Mouse (Mus musculus): ENCODE measurements at regions not wholly inside any gene's neighbourhood (a gene's known extent, or its start where the extent isn't known, plus 50 kb on each side); places are given as distances from the start of the nearest gene placed in this dataset.

DNA sequence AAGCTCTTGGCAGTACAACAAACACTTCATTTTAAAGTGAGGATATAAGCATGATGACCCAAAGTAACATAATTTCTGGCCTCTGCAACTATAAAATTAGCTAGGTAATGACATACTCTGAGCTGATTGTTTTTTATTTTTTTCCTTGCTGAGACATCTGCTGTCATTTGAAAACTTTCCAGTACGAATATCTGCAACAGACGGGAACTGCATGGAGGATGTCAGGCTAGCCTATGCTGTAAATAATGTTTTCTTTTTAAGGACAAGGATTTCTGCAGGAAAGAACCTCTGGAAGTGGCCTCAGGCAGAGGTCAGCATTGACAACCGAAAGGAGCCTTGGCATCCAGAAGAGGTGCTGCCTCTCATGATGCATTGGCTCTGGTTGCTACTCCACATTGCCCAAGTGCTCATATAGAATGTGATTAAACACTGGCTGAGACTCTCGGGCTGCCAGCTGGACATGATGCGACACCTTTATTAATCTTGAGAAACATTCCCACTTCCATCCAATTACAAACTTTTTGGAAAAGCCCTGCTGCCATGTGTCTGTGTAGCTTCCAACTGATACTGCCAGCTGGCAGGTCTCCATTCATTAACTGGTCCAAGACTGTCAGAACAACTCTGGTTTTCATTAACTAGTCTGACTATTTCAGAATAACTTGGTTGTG is 837.9 kb downstream of the Ryr2 start:
- DNase-seq, result no peak
- ATAC-seq (ENCODE audit: low read depth), result no peak
- WGBS (ENCODE audit: insufficient replicate concordance), result 59% methylated on average over 5 of the region's 5 CpGs

DNA sequence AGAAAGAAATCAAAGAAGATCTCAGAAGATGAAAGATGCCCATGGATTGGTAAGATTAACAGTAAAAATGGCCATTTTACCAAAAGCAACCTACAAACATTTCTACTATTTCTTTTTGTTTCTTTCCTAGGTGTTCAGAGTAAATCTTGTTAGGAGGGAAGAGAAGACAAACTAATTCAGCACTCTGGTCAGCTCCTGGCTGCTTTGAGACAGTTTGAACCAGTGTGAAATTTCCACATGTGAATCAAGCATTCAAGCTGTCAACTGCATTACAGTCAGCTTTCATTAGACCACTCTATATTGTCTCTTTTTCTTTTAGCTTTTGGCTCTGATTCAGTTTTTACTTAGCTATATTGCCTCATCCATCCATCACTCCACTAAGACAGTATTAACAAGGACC is 859.2 kb downstream of the Ryr2 start:
- Histone ChIP-seq H3K4me1 (replicated peaks) (no peaks in the 10 kb centered on the region), H3K36me3 (no peaks in the 10 kb centered on the region), H3K27me3 (no peaks in the 10 kb centered on the region), H3K9ac (no peak overlapping the region), H3K4me2 (no peak overlapping the region), H3K27ac (no peak overlapping the region), H3K4me3 (replicated peaks) (no peak overlapping the region), H3K9me3 (replicated peaks) (no peaks in the 10 kb centered on the region)
- ATAC-seq (ENCODE audit: low read depth), result no peak
- no peak for DNase-seq

More for the DNA sequence above, 837.9 kb downstream of the Ryr2 start:
- H3K36me3 ChIP-seq, result no peaks in the 10 kb centered on the region
- no peak overlapping the region for H3K27ac ChIP-seq
- H3K9ac ChIP-seq, result no peak overlapping the region
- H3K4me2 ChIP-seq, result no peak overlapping the region
- no peaks in the 10 kb centered on the region for H3K4me1 ChIP-seq (replicated peaks)
- H3K4me3 ChIP-seq (replicated peaks), result no peak overlapping the region
- H3K27me3 ChIP-seq, result no peaks in the 10 kb centered on the region
- no peaks in the 10 kb centered on the region for H3K9me3 ChIP-seq (replicated peaks)

DNA sequence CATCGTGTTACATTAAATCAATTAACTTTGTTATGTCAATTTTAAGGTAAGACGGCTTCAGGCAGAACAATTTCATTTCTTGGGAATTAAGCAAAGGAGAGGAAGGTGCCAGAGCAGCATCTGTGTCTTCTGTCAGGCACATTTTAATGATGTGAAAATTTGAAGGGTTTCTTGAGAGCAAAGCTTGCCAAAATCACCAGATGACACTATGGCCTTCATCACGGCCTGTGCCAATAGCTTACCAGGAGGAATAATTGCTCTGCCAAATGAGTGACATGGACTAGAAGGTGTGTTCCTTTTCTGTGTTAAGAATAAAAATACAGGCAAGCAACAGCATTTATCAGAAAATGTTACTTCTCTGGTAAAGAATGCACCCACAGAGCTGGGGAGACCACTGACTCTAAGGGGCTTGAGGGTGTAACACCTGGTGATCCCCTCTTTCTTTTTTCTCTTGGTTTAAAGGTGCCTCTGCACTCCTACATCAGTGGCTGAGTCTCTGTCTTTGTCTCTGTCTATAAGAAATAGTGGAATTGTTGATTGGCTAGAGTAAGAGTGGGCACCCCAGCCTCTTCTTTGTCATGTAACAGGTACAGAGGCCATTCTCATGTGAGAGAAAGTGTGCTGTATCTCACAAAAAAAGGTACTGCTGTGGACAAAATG is 856.2 kb upstream of the Chrm3 start:
- no peak for ATAC-seq (ENCODE audit: low read depth)
- H3K4me2 ChIP-seq, result no peak overlapping the region
- H3K4me1 ChIP-seq (replicated peaks), result no peaks in the 10 kb centered on the region
- no peak for DNase-seq
- H3K27ac ChIP-seq, result no peak overlapping the region
- H3K36me3 ChIP-seq, result no peaks in the 10 kb centered on the region
- H3K4me3 ChIP-seq (replicated peaks), result no peak overlapping the region
- H3K9ac ChIP-seq, result no peak overlapping the region
- H3K9me3 ChIP-seq (replicated peaks), result no peaks in the 10 kb centered on the region
- H3K27me3 ChIP-seq, result no peaks in the 10 kb centered on the region
- WGBS (ENCODE audit: insufficient replicate concordance), result 76% methylated on average over 3 of the region's 3 CpGs

DNA sequence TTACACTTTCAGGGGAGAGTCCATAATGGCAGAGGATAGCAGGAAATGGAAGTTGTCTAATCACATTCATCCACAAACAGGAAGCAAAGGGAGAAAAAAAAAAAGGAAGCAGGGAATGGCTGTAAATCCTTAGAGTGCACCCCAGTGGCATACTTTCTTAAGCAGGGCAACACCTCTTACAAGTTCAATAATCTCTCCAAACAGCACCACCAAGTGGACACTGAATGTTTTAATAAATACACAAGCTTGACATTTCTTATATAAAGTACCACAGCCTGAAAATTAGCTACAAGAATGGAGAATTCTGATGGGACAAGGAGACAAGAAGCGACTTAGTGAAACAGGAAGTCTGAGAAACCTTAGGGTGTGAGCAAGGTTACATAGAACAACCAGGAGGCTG is 849.5 kb upstream of the Chrm3 start:
- no peaks in the 10 kb centered on the region for H3K9me3 ChIP-seq (replicated peaks)
- no peak overlapping the region for H3K27ac ChIP-seq
- no peak overlapping the region for H3K4me3 ChIP-seq (replicated peaks)
- no peak for DNase-seq
- no peaks in the 10 kb centered on the region for H3K4me1 ChIP-seq (replicated peaks)
- H3K9ac ChIP-seq, result no peak overlapping the region
- H3K4me2 ChIP-seq, result no peak overlapping the region
- ATAC-seq (ENCODE audit: low read depth), result no peak
- 69% methylated on average over 1 of the region's 1 CpGs for WGBS (ENCODE audit: insufficient replicate concordance)
- H3K36me3 ChIP-seq, result no peaks in the 10 kb centered on the region
- H3K27me3 ChIP-seq, result no peaks in the 10 kb centered on the region

DNA sequence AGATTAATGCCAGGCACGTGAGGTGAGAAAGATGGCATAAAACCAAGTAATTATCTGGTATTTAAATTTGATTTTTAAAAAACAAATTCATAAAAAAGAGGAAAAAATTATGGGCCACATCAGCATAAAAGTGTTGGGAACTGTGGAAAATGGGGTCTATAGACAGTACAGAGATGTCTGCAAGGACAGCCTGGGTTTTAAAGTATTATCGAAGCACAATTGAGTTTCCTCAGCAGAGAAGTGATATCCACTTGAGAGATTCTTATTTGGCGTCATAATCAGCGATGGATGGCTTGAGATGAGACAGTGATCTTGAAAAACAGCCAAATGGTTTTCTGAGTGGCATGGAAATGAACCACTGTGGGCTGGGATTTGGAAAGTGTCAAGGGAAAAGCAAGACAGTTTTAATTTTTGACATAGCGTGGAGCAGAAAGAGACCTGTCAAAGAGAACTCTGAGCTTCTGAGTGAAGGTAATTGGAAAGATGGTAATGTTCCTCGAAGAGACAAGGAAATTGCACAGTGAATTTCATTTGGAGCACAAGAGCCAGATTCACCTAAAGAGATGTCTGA is 844.7 kb upstream of the Chrm3 start:
- H3K4me2 ChIP-seq, result no peak overlapping the region
- WGBS (ENCODE audit: insufficient replicate concordance), result 65% methylated on average over 6 of the region's 6 CpGs
- DNase-seq (no peak), ATAC-seq (ENCODE audit: low read depth) (no peak)
- H3K27ac ChIP-seq, result no peak overlapping the region
- H3K4me1 ChIP-seq (replicated peaks), result no peaks in the 10 kb centered on the region
- H3K4me3 ChIP-seq (replicated peaks), result no peak overlapping the region
- H3K9me3 ChIP-seq (replicated peaks), result no peaks in the 10 kb centered on the region
- H3K36me3 ChIP-seq, result no peaks in the 10 kb centered on the region
- H3K27me3 ChIP-seq, result no peaks in the 10 kb centered on the region
- no peak overlapping the region for H3K9ac ChIP-seq

DNA sequence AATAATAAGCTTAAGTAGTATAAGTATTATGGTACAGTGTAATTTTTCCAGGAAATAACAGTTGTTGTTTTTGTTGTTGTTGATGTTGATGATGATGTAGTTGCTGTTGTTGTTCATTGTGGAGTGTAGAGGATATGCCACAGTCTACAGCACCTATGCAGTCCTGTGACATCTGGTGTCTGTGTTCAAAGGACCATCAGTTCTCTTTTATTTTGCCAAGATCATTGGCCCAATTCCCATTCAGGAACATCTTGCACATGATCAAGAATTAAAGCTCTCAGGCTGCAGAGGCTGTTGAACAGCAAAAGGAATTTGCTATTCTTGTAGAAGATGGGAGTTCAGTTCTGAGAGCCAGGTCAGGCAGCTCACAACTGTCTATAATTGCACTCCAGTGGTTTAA is 841.3 kb upstream of the Chrm3 start:
- no peaks in the 10 kb centered on the region for H3K9me3 ChIP-seq (replicated peaks)
- H3K4me3 ChIP-seq (replicated peaks), result no peak overlapping the region
- no peak overlapping the region for H3K9ac ChIP-seq
- H3K36me3 ChIP-seq, result no peaks in the 10 kb centered on the region
- no peak for ATAC-seq (ENCODE audit: low read depth)
- DNase-seq, result no peak
- H3K27ac ChIP-seq, result no peak overlapping the region
- no peaks in the 10 kb centered on the region for H3K4me1 ChIP-seq (replicated peaks)
- H3K4me2 ChIP-seq, result no peak overlapping the region
- no peaks in the 10 kb centered on the region for H3K27me3 ChIP-seq

DNA sequence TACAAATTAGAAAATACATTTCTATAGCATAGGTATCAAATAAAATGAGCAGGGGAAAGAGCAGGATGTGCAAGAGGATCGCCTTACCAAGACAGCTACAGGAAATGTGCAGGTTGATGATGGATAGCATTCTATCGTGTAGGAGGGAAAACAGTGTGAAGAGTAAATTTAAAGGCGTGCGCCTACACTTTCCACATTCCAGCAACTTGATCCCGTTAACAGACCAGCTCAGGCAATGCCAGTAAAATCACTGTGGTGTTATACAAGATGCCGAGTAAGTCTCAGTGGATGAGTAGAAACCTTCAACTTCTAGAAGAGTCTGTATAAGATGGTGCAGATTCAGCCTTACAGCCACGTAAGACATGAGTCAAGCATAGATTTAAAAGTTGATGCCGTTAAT is 831.8 kb upstream of the Chrm3 start:
- no peak for DNase-seq
- 72% methylated on average over 8 of the region's 8 CpGs for WGBS (ENCODE audit: insufficient replicate concordance)

DNA sequence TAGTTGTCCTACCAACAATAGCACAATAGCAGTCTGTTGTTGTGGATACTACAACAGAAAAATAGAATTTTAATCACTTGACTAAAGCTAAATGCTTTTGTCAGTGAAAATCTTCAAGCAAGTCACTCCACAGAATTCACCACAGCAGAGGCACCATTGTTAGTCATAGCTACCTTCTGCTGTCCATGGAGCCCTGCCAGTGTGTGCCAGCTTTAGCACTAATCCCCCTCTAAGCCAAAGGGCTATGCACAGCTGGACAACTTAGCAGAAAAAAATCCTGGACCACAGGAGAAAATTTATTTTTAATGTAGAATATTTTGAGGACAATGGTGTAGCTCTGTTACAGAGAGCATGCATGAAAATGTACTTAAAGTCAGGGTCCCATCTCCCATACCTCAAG is 820.5 kb upstream of the Chrm3 start:
- Histone ChIP-seq H3K27me3 (no peaks in the 10 kb centered on the region), H3K9me3 (replicated peaks) (no peaks in the 10 kb centered on the region), H3K4me2 (no peak overlapping the region), H3K4me3 (replicated peaks) (no peak overlapping the region), H3K27ac (no peak overlapping the region), H3K4me1 (replicated peaks) (no peaks in the 10 kb centered on the region), H3K9ac (no peak overlapping the region), H3K36me3 (no peaks in the 10 kb centered on the region)
- DNase-seq (no peak), ATAC-seq (ENCODE audit: low read depth) (no peak)

More for the DNA sequence above, 831.8 kb upstream of the Chrm3 start:
- H3K4me1 ChIP-seq (replicated peaks), result no peaks in the 10 kb centered on the region
- no peak overlapping the region for H3K4me3 ChIP-seq (replicated peaks)
- H3K4me2 ChIP-seq, result no peak overlapping the region
- H3K9ac ChIP-seq, result no peak overlapping the region
- no peaks in the 10 kb centered on the region for H3K9me3 ChIP-seq (replicated peaks)
- H3K27me3 ChIP-seq, result no peaks in the 10 kb centered on the region
- H3K27ac ChIP-seq, result no peak overlapping the region
- H3K36me3 ChIP-seq, result no peaks in the 10 kb centered on the region
- no peak for ATAC-seq (ENCODE audit: low read depth)

DNA sequence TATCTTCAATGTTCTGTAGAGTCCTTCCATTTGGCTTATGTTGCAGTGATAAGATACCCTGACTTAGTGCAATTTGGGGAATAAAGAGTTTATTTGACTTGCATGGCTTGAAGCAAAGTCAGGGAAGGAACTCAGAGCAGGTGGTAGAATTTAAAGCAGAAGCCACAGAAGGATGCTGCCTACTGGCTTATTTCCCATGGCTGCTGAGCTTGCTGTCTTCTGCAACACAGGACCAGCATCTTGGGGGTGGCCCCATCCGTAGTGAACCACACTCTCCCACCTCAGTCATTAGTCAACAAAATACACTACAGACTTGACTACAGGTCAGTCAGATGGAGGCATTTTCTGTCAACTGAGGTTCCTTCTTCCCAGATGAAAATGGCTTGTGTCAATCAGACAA is 819.7 kb upstream of the Chrm3 start:
- no peak for DNase-seq
- Histone ChIP-seq H3K4me3 (replicated peaks) (no peak overlapping the region), H3K9ac (no peak overlapping the region), H3K4me1 (replicated peaks) (no peaks in the 10 kb centered on the region), H3K9me3 (replicated peaks) (no peaks in the 10 kb centered on the region), H3K27ac (no peak overlapping the region), H3K4me2 (no peak overlapping the region), H3K36me3 (no peaks in the 10 kb centered on the region), H3K27me3 (no peaks in the 10 kb centered on the region)
- 63% methylated on average over 1 of the region's 1 CpGs for WGBS (ENCODE audit: insufficient replicate concordance)
- ATAC-seq (ENCODE audit: low read depth), result no peak

DNA sequence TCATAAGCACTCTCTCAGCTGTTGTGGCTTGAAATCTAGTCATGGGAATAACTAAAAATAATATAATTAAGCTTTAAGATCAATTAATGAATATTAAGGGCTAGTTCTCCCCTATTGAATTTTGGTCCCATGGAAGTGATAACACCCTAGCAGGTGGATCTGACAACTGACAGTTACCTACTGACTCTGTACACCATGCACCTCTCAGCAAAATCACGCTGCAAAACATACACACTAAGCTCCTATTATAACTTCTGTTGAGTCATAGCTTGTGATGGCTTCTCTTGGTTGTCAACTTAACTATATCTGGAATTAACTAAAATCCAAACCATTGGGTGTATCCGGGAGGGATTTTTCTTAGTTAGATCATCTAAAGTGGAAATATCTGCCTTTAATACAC is 817.9 kb upstream of the Chrm3 start:
- Histone ChIP-seq H3K36me3 (no peaks in the 10 kb centered on the region), H3K27ac (no peak overlapping the region), H3K9me3 (replicated peaks) (no peaks in the 10 kb centered on the region), H3K9ac (no peak overlapping the region), H3K27me3 (no peaks in the 10 kb centered on the region), H3K4me3 (replicated peaks) (no peak overlapping the region), H3K4me2 (no peak overlapping the region), H3K4me1 (replicated peaks) (no peaks in the 10 kb centered on the region)
- DNase-seq (no peak), ATAC-seq (ENCODE audit: low read depth) (no peak)
- WGBS (ENCODE audit: insufficient replicate concordance), result 62% methylated on average over 2 of the region's 2 CpGs

DNA sequence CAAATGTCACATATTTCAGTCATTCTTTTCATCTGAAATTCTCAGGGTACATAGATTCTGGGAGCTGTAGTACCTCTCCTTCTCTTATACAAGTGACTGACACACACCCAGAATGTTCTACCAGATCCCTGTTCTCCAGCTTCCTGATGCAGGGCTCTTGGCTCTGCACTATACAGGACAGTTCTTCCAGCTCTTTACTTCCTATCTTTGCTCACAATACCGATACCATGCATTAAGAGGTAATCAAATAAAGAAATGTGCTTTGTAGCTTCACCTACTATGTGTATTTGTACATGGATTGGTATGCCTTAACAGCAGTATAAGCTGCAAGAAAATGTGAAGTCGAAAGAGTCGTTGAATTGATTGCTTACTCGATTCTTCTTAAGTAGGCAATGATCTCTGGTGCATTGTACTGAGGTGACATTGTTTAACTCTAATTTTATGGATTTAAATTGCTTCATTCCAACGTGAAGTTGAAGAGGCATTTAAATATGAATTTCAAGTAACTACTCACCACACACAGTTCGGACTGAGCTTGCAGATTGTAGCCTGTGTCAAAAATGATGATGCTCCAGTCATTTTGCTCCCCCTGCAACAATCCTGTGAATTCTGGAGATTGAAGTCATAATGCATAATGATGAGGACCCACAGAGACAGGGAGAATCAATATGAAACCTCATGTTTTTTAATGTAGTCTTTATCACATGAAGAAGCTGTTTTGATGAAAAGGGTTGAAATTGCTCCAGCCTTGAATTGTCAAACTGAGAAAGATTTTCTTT is 817.2 kb upstream of the Chrm3 start:
- Histone ChIP-seq H3K4me2 (no peak overlapping the region), H3K9me3 (replicated peaks) (no peaks in the 10 kb centered on the region), H3K4me1 (replicated peaks) (no peaks in the 10 kb centered on the region), H3K27me3 (no peaks in the 10 kb centered on the region), H3K36me3 (no peaks in the 10 kb centered on the region), H3K4me3 (replicated peaks) (no peak overlapping the region), H3K9ac (no peak overlapping the region), H3K27ac (no peak overlapping the region)
- WGBS (ENCODE audit: insufficient replicate concordance), result 49% methylated on average over 6 of the region's 6 CpGs
- ATAC-seq (ENCODE audit: low read depth), result no peak
- no peak for DNase-seq

DNA sequence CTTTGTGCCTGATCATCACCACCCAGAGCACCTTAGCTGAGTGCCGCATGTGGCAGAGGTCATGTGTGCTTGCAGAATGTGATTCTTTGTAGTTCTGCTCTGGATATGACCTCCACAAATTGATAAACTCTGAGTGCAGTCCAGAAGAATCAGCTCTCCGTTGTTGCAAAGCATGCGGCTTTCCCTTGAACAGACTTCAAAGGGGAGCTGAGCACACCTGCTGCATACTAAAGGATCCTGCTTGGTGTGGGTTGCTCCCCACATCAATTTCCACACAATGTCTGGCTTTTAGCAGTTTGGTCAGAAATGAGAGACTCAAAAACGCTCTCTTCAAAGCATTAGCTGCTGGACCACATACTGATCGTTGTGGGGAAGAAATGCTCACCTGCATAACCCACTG is 806.5 kb upstream of the Chrm3 start:
- no peaks in the 10 kb centered on the region for H3K9me3 ChIP-seq (replicated peaks)
- H3K4me1 ChIP-seq (replicated peaks), result no peaks in the 10 kb centered on the region
- no peaks in the 10 kb centered on the region for H3K36me3 ChIP-seq
- DNase-seq (no peak), ATAC-seq (ENCODE audit: low read depth) (no peak)
- no peak overlapping the region for H3K9ac ChIP-seq
- H3K27ac ChIP-seq, result no peak overlapping the region
- no peaks in the 10 kb centered on the region for H3K27me3 ChIP-seq
- WGBS (ENCODE audit: insufficient replicate concordance), result 61% methylated on average over 5 of the region's 5 CpGs
- no peak overlapping the region for H3K4me3 ChIP-seq (replicated peaks)
- no peak overlapping the region for H3K4me2 ChIP-seq
